Mouse (Mus musculus) forebrain, embryonic 15.5 days (tissue): ENCODE data around the gene Ltn1. TPM values are rescaled to one million over a fixed set of nuclear protein-coding genes. Genes with fewer than 3 reads are reported as not detected.

Experiments
- ATAC-seq: fragments of 200-750 bp; cut with Nextera tagmentation; replicated peaks from 2 replicates; pipeline ENCODE4 v1.8.0; 2017; ENCODE audit warnings: mild to moderate bottlenecking, moderate TSS enrichment, moderate library complexity
- H3K27ac ChIP-seq: fragments of 300-500 bp; sonication (generic); replicated peaks from 2 replicates; pipeline ENCODE4 v1.5.1; 2015; ENCODE audit warnings: mild to moderate bottlenecking, inconsistent platforms
- H3K27me3 ChIP-seq: fragments of 300-500 bp; sonication (generic); 2 replicates; pipeline ENCODE4 v1.6.1; 2015; ENCODE audit warnings: inconsistent platforms
- H3K36me3 ChIP-seq: fragments of 300-500 bp; sonication (generic); 2 replicates; pipeline ENCODE4 v1.6.1; 2015; ENCODE audit warnings: mild to moderate bottlenecking, inconsistent platforms
- H3K4me1 ChIP-seq: fragments of 300-500 bp; sonication (generic); 2 replicates; pipeline ENCODE4 v1.6.1; 2015; ENCODE audit warnings: inconsistent platforms
- H3K4me2 ChIP-seq: fragments of 300-500 bp; sonication (generic); replicated peaks from 2 replicates; pipeline ENCODE4 v1.6.1; 2015; ENCODE audit warnings: mild to moderate bottlenecking, inconsistent platforms
- H3K4me3 ChIP-seq: fragments of 300-500 bp; sonication (generic); 2 replicates; pipeline ENCODE4 v1.5.1; 2015; ENCODE audit warnings: mild to moderate bottlenecking, inconsistent platforms
- H3K9ac ChIP-seq: fragments of 300-500 bp; sonication (generic); replicated peaks from 2 replicates; pipeline ENCODE4 v1.6.1; 2015; ENCODE audit warnings: mild to moderate bottlenecking, inconsistent platforms
- H3K9me3 ChIP-seq: fragments of 300-500 bp; sonication (generic); 2 replicates; pipeline ENCODE4 v1.6.1; 2016; ENCODE audit warnings: inconsistent platforms
- WGBS: fragments of 180-500 bp; shearing (Covaris S2); methylation state at CpG from one replicate; pipeline ENCODE4 v1.1.7; 2015; ENCODE audit warnings: mixed read lengths; 5-methylcytosine and 5-hydroxymethylcytosine counted together
- polyA plus RNA-seq: library from polyadenylated mRNA; unstranded; fragments of >200 nt; fragmentation: Nextera tagmentation; extraction: Ambion mirVana; gene quantifications from 2 replicates; pipeline ENCODE4 v1.2.1, GENCODE M21; 2015

The Ltn1 gene
- 27.2 and 29.9 TPM in 2 replicates for polyA plus RNA-seq

DNA sequence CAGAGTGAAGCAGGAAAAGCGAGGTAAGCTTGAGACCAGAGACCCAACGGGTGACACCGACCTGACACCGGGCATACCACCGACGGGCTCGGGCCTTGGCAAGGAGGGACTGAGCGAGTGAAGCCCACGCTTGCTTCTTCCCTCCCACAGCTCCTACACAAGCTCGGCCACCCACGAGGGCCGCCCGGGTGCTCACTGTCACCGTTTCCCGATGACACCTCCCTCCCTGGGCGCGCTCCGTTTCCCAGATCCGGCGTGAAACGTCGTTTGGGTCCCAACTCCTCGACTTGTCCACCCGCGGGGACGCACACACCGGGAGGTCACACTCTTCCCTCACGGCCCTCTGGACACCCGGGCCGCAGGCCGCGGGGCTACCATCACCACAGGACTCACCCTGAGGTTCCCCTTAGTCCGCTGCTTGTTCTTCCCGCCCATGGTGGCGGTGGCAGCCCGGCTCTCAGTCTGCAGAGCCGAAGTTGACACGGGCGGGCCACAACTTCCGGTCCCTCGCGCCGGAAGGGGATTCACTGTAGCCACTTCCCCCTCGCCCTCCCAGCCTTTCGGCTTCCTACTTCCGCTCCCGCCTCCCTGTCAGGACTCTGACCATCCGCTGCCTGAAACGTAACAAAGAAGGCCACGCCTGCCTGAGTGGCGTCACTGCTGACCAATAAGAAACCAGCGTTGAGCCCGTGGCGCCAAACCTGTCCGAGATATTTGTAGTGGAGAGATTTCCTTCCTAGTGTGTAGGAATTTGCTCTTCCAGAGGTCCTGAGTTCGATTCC lies at the start of gene Ltn1:
Gene Ltn1, minus strand, starts transcription at position 580 of the 782 bp plus-strand sequence.
- H3K9ac ChIP-seq, result peak within 1 kb of the TSS; percentile 67
- peaks cover 9% of the 10 kb centered on the region for H3K4me1 ChIP-seq
- H3K4me2 ChIP-seq, result peak within 1 kb of the TSS; percentile 85
- H3K9me3 ChIP-seq, result no peaks in the 10 kb centered on the region
- H3K36me3 ChIP-seq, result no peaks in the 10 kb centered on the region
- no peaks in the 10 kb centered on the region for H3K27me3 ChIP-seq
- H3K27ac ChIP-seq, result 0 out of 2 replicates have a peak within 1 kb of the TSS, but pooled peaks have one; percentile 19
- peak within 1 kb of the TSS; percentile 70 for H3K4me3 ChIP-seq
- ATAC-seq, result peak; percentile 100
- WGBS, result under 1% methylated on average over 56 of the region's 56 CpGs

DNA sequence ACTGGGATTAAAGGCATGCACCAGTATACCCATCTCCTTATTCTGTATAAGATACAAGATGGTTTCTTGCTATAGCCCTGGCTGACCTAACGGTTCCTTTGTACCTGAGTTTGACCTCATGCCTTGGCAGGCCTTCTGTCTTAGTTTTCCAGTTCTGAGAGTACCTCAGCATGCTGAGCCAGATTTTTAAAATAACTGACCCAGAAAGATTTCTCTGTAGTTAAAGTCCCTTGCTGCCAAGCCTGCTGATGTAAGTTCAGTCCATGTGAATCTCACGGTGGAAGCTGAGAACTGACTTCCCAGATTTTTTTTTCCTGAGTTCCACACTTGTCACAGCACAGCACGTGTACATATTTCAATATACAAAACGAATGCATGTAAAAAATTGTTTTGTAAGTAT lies 38.2 kb upstream of the Ltn1 start:
- Histone ChIP-seq H3K36me3 (peaks cover 80% of the 10 kb centered on the region), H3K9ac (no peak overlapping the region), H3K27ac (no peak overlapping the region), H3K9me3 (no peaks in the 10 kb centered on the region), H3K4me3 (no peak overlapping the region), H3K27me3 (no peaks in the 10 kb centered on the region), H3K4me2 (no peak overlapping the region), H3K4me1 (no peaks in the 10 kb centered on the region)
- no peak for ATAC-seq
- WGBS, result 92% methylated on average over 4 of the region's 4 CpGs

DNA sequence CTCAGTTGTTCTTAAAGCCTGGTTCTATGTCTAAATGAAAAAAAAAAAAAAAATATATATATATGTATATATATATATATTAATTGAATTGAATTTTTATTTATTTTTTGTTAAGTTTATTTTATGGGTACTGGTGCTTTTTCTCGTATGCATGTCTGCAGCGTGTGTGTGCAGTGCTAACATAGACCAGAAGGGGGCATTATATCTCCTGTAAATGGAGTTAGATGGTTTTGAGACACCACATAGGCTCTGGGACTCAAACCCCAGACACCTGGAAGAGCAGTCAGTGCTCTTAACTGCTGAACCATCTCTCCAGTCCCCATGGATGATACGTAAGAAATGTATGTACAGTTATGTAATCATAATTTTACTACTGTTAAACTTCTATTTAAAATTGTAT lies 26.3 kb upstream of the Ltn1 start:
- no peak for ATAC-seq
- H3K9me3 ChIP-seq, result no peaks in the 10 kb centered on the region
- peaks cover 25% of the 10 kb centered on the region; the same call in 1 of the 2 replicates for H3K36me3 ChIP-seq
- peaks cover 22% of the 10 kb centered on the region for H3K4me1 ChIP-seq
- H3K4me3 ChIP-seq, result no peak overlapping the region
- no peak overlapping the region for H3K27ac ChIP-seq
- no peaks in the 10 kb centered on the region for H3K27me3 ChIP-seq
- no peak overlapping the region for H3K9ac ChIP-seq
- H3K4me2 ChIP-seq, result no peak overlapping the region
- 96% methylated on average over 3 of the region's 3 CpGs for WGBS

DNA sequence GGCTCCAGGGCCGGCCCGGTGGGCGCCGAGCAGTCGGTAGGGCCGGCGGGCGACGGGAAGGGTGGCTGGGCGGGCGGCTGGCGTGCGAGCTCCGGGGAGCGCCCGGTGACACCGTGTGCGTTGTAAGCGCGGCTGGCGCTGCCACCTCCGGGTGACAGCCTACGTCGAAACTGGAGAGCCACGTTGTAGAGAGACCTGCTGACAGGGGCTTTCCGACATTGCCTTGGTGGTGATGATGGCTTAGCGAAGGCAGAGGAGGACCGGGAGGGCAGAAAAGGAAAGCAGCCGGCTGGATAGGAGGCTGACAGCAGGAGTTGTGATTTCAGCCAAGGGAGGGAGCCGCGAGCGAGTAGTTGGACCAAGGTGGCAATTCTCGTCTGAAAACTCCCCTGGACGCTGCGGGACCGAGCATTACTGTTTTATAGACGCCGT lies 22.8 kb upstream of the Ltn1 start:
- under 1% methylated on average over 38 of the region's 38 CpGs for WGBS
- no peak; the same call in 1 of the 2 replicates for ATAC-seq
- Histone ChIP-seq H3K9me3 (no peaks in the 10 kb centered on the region), H3K4me2 (peak overlapping the region; percentile 89), H3K27ac (peak overlapping the region; percentile 76), H3K4me3 (peak overlapping the region; percentile 86), H3K27me3 (0 out of 2 replicates have a peak, but pooled peaks cover 2% of the 10 kb centered on the region), H3K9ac (peak overlapping the region; percentile 89), H3K4me1 (peaks cover 22% of the 10 kb centered on the region), H3K36me3 (peaks cover under 1% of the 10 kb centered on the region; the same call in 1 of the 2 replicates)

DNA sequence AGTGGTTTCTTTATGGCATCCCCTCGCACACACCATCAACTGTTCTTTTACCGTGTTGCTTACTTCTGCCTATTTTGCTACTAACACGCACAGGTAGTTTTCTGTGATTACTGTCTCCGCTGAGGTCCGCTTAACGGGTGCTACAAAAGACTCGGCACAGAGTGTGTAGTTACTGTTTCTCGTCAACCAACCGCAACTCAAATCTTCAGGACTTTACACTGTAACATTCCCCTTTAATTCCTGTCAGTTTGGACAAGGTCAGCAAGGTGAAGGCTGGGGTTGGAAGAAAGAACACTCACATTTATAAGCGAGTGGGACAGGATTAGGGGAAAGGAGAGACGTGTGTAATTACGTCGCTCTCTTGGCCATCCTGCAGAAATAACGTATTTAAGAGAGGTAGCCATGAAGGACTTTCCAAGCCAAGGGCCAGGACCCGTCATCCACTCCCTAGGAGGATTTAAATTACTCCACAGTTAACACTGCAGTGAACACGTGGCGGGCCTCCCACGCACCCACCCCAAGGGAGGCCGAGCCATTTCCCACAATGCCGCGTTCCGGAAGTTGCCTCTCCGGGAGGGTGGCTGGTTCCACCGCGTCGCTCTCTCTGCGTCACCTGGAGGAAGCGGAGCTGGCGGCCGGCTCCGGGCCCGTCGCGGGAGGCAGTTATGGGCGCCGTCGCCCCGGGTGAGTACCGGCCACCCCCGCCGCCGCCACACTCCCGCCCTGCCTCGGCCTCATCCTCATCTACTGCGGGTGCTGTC lies 22.2 kb upstream of the Ltn1 start, which contains the start of gene Usp16:
Gene Usp16, plus strand, starts transcription at position 285 of the 761 bp plus-strand sequence.
- Histone ChIP-seq H3K9ac (peak within 1 kb of the TSS; percentile 89), H3K9me3 (no peaks in the 10 kb centered on the region), H3K4me1 (peaks cover 22% of the 10 kb centered on the region), H3K4me2 (peak within 1 kb of the TSS; percentile 89), H3K27me3 (0 out of 2 replicates have a peak, but pooled peaks cover 2% of the 10 kb centered on the region), H3K4me3 (peak within 1 kb of the TSS; percentile 86), H3K27ac (peak within 1 kb of the TSS; percentile 76), H3K36me3 (no peaks in the 10 kb centered on the region)
- peak; percentile 99 for ATAC-seq
- WGBS, result 8% methylated on average over 45 of the region's 45 CpGs

DNA sequence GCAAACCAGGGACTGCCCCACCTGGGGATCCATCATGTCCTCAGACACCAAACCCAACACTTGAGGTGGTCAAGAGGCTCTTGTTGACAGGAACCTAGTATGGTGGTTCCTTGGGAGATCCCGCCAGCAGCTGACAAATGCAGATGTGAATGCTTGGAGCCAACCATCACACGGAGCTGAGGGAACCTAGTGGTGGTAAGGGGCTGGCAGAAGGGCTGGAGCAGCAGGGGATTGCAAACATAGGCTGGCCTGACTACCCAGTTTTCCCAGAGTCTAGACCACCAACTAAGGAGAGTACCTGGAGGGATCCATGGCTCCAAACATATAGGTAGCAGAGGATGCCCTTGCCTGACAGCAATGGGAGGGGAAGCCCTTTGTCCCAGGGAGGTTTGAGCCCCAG lies 20.8 kb upstream of the Ltn1 start:
- Histone ChIP-seq H3K9ac (no peak overlapping the region), H3K4me2 (no peak overlapping the region), H3K36me3 (no peaks in the 10 kb centered on the region), H3K27ac (no peak overlapping the region), H3K9me3 (no peaks in the 10 kb centered on the region), H3K4me1 (peaks cover 22% of the 10 kb centered on the region), H3K4me3 (no peak overlapping the region), H3K27me3 (0 out of 2 replicates have a peak, but pooled peaks cover 2% of the 10 kb centered on the region)
- no peak for ATAC-seq
- 87% methylated on average over 2 of the region's 2 CpGs for WGBS

DNA sequence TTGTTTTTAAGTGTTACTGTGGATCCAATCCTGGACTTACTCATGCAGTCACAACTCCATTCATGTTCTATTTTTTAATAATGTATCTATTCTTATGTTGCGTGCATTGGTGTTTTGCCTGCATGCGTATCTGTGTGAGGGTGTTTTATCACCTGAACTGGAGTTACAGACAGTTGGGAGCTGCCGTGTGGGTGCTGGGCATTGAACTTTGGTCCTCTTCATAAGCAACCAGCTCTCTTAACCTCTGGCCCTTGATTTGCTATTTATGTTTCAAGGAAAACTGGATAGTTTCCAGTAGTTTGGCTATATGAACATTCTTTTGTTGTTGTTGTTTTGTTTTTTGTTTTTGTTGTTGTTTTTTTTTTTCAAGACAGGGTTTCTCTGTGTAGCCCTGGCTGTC lies 13.1 kb upstream of the Ltn1 start:
- no peak overlapping the region for H3K9ac ChIP-seq
- no peak overlapping the region for H3K4me2 ChIP-seq
- H3K9me3 ChIP-seq, result no peaks in the 10 kb centered on the region
- no peak overlapping the region for H3K27ac ChIP-seq
- 96% methylated on average over 3 of the region's 3 CpGs for WGBS
- no peak for ATAC-seq
- no peak overlapping the region for H3K4me3 ChIP-seq
- 0 out of 2 replicates have a peak, but pooled peaks cover 4% of the 10 kb centered on the region for H3K27me3 ChIP-seq
- H3K36me3 ChIP-seq, result no peaks in the 10 kb centered on the region
- peaks cover 7% of the 10 kb centered on the region for H3K4me1 ChIP-seq

DNA sequence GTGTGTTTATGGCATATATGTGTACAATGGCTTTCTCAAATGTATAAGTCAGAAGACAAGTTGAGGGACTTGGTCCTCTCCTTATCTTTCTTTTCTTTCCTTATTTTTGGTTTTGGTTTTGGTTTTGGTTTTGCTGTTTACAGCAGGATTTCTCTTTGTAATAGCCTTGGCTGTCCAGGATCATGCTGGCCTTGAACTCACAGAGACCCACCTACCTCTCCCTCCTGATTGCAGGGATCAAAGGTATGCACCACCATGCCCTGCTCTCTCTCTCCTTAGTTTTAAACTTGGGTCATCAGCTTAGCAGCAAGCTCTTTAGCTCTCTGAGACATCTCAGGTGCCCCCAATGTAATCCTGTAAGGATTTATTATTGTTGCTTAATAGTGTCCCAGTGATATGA lies 12.7 kb upstream of the Ltn1 start:
- Histone ChIP-seq H3K36me3 (no peaks in the 10 kb centered on the region), H3K9ac (no peak overlapping the region), H3K27ac (no peak overlapping the region), H3K27me3 (0 out of 2 replicates have a peak, but pooled peaks cover 4% of the 10 kb centered on the region), H3K9me3 (no peaks in the 10 kb centered on the region), H3K4me3 (no peak overlapping the region), H3K4me1 (peaks cover 7% of the 10 kb centered on the region), H3K4me2 (no peak overlapping the region)
- no peak for ATAC-seq

DNA sequence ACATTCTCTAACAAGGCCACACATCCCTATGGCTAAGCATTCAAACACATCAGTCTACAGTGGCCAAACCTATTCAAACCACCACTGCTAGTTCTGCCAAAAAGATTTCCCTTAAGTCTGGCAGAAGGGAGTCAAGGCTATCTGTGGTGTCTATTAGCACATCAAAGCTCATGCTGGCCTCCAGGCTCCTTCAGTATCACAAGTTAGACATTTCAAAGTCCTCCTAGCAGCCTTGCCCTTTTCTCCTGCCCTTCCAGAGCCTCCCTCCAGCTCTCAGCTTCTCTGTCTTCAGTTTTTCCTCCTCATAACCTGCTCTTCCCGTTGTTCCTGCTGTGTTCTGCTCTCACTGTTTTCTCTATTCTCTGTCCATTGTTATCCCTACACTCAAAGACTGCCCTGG lies 11.7 kb upstream of the Ltn1 start:
- Histone ChIP-seq H3K27me3 (0 out of 2 replicates have a peak, but pooled peaks cover 4% of the 10 kb centered on the region), H3K36me3 (no peaks in the 10 kb centered on the region), H3K4me2 (no peak overlapping the region), H3K27ac (no peak overlapping the region), H3K4me1 (peaks cover 11% of the 10 kb centered on the region), H3K4me3 (no peak overlapping the region), H3K9me3 (no peaks in the 10 kb centered on the region), H3K9ac (no peak overlapping the region)
- ATAC-seq, result no peak
- WGBS, result 56% methylated on average over 1 of the region's 1 CpGs

DNA sequence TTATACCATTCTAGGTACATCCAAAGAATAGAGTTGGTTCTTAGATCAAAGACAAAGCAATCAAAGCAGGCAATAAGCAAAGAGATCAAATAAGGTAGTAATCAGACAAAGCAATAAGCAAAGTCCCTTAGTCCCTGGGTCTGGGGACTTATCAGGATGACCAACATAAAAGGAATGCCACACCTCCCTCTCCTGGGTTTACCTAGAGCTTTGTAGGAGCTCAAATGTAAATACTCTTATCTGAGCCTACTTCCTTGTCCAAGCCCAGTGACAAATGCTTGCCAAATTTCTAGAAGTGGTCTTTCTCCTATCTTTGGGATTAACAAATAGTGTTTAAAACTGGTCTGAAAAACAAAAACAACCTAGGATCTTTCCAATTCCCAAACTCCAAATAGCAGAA lies 10.8 kb upstream of the Ltn1 start:
- Histone ChIP-seq H3K27me3 (0 out of 2 replicates have a peak, but pooled peaks cover 4% of the 10 kb centered on the region), H3K4me2 (no peak overlapping the region), H3K27ac (no peak overlapping the region), H3K9me3 (no peaks in the 10 kb centered on the region), H3K4me1 (peaks cover 11% of the 10 kb centered on the region), H3K4me3 (no peak overlapping the region), H3K36me3 (no peaks in the 10 kb centered on the region), H3K9ac (no peak overlapping the region)
- ATAC-seq, result no peak

DNA sequence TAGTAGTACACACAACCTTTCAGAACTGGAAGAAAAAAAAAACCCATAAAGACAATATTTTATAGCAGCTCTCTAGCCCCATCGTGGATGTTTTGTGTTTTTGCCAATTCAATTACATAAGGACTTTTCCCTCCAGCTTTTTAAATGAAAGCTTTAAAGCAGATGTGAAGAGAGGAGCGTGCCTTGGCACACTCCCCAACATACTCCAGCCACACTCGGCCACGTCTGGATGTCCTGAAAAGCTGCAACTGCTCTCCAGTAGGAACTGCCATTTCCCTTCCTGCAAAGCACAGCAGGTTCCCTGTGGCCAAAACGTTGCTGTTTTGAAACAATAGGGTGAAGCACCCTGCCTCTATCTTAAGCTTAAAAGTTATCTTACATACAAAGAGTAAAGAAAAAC lies 9.9 kb upstream of the Ltn1 start:
- Histone ChIP-seq H3K4me3 (no peak overlapping the region), H3K4me1 (peaks cover 11% of the 10 kb centered on the region), H3K4me2 (no peak overlapping the region), H3K36me3 (no peaks in the 10 kb centered on the region), H3K9me3 (no peaks in the 10 kb centered on the region), H3K27me3 (0 out of 2 replicates have a peak, but pooled peaks cover 4% of the 10 kb centered on the region), H3K27ac (no peak overlapping the region), H3K9ac (no peak overlapping the region)
- no peak for ATAC-seq
- 57% methylated on average over 5 of the region's 5 CpGs for WGBS

DNA sequence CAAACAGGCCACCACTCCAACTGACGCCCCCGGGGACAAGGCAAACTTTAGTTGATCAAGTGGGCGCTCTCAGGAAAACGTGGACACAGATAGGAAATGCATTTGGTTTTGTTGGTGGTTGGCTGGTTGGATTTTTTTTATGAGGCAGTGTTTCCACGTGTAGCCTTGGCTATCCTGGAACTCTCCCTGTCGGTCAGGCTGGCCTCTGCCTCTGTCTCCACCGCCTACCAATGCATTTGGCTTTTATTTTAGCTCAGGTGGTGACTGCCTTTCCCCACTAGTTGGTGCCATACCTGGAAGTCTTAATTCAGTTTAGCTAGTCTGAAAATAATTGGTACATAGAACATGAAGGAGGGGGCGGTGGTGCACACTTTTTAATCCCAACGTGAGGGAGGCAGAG lies 8.7 kb upstream of the Ltn1 start:
- H3K27ac ChIP-seq, result no peak overlapping the region
- no peaks in the 10 kb centered on the region for H3K9me3 ChIP-seq
- H3K4me1 ChIP-seq, result peaks cover 11% of the 10 kb centered on the region
- no peak for ATAC-seq
- 0 out of 2 replicates have a peak, but pooled peaks cover 4% of the 10 kb centered on the region for H3K27me3 ChIP-seq
- H3K4me2 ChIP-seq, result peak overlapping the region; percentile 75
- WGBS, result 22% methylated on average over 9 of the region's 9 CpGs
- H3K36me3 ChIP-seq, result no peaks in the 10 kb centered on the region
- H3K4me3 ChIP-seq, result peak overlapping the region; percentile 98
- H3K9ac ChIP-seq, result peak overlapping the region; percentile 95
